Comparison of ENCODE assay signal across 12 mouse cellular contexts in the genomic region with DNA sequence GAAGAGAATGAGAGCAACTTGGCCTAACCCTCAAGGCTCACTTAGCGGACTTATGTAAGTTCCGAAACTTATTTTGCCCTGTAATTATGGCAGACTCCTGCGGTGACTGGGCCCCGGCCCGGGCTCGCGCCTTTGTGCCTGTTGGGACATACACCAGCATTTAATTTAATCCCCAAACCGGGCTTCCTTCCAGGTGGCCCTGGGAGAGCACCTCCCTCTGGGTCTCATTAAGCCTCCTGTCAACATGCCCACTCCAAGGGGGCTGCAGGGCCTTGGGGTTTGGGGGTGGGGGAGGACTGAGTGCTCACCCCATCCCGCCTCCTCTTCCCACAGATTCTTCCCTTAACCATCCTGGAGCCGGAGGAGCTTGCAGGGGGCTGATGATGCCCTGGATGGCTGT. TPM values are rescaled to one million over a fixed set of nuclear protein-coding genes. Genes with fewer than 3 reads are reported as not detected.
DNase-seq lines count a peak whose midpoint lies in the region; ATAC-seq lines count a peak whose summit lies in the region.
"Had no signal": no experiment of that assay in that cellular context is flagged by ENCODE, and none has a peak within 500 bp of the region (broad histone marks: within the 10 kb centered on the region; RNA-seq: fewer than 3 reads in every experiment).

No protein-coding gene starts in this region.

- H3K27me3 ChIP-seq in hindbrain, embryonic 15.5 days: no peaks in the 10 kb centered on the region
- H3K27me3 ChIP-seq in hindbrain, embryonic 13.5 days: no peaks in the 10 kb centered on the region
- no peaks in the 10 kb centered on the region for H3K27me3 ChIP-seq in embryonic facial prominence, embryonic 11.5 days (ENCODE audit: control insufficient read depth, insufficient read depth, low read length)
- no peaks in the 10 kb centered on the region for H3K27me3 ChIP-seq in kidney, embryonic 15.5 days

- DNase-seq in NIH3T3 (ENCODE audit: low read depth): peak; percentile 34
- DNase-seq in embryonic facial prominence, embryonic 11.5 days (ENCODE audit: low spot score): peak; percentile 10
- DNase-seq in layer of hippocampus, postnatal 10 days (ENCODE audit: low spot score in 2 of 2): peak; percentile 47 to 67
- DNase-seq in yolk sac, embryonic 10.5 days (ENCODE audit: low spot score): no peak
- no peak for DNase-seq in adrenal gland, adult 18-20 months (ENCODE audit: low spot score in 2 of 2)
- DNase-seq: cerebellum, adult 9-11 months; liver; thymus, postnatal 25 days had no signal

- no peak overlapping the region for H3K4me3 ChIP-seq in hindbrain, embryonic 15.5 days
- no peak overlapping the region for H3K4me3 ChIP-seq in hindbrain, embryonic 13.5 days
- no peak overlapping the region for H3K4me3 ChIP-seq in embryonic facial prominence, embryonic 11.5 days (ENCODE audit: low read depth, low read length)
- no peak overlapping the region for H3K4me3 ChIP-seq in kidney, embryonic 15.5 days (replicated peaks)

- H3K36me3 ChIP-seq in hindbrain, embryonic 15.5 days: no peaks in the 10 kb centered on the region
- H3K36me3 ChIP-seq in hindbrain, embryonic 13.5 days: no peaks in the 10 kb centered on the region
- no peaks in the 10 kb centered on the region for H3K36me3 ChIP-seq in embryonic facial prominence, embryonic 11.5 days (replicated peaks; ENCODE audit: control insufficient read depth, insufficient read depth, low read depth, low read length)
- no peaks in the 10 kb centered on the region for H3K36me3 ChIP-seq in kidney, embryonic 15.5 days

- no peak overlapping the region for H3K9ac ChIP-seq in hindbrain, embryonic 15.5 days
- no peak overlapping the region for H3K9ac ChIP-seq in hindbrain, embryonic 13.5 days
- no peak overlapping the region for H3K9ac ChIP-seq in embryonic facial prominence, embryonic 11.5 days (replicated peaks; ENCODE audit: low read length)
- no peak overlapping the region for H3K9ac ChIP-seq in kidney, embryonic 15.5 days

- H3K9me3 ChIP-seq in hindbrain, embryonic 15.5 days: no peaks in the 10 kb centered on the region
- no peaks in the 10 kb centered on the region for H3K9me3 ChIP-seq in hindbrain, embryonic 13.5 days
- no peaks in the 10 kb centered on the region for H3K9me3 ChIP-seq in embryonic facial prominence, embryonic 11.5 days (replicated peaks; ENCODE audit: control insufficient read depth, low read length)
- H3K9me3 ChIP-seq in kidney, embryonic 15.5 days (replicated peaks): no peaks in the 10 kb centered on the region

- no peaks in the 10 kb centered on the region for H3K4me1 ChIP-seq in hindbrain, embryonic 15.5 days (replicated peaks)
- H3K4me1 ChIP-seq in hindbrain, embryonic 13.5 days (replicated peaks): peaks cover 9% of the 10 kb centered on the region; the same call in 1 of the 2 replicates
- no peaks in the 10 kb centered on the region for H3K4me1 ChIP-seq in embryonic facial prominence, embryonic 11.5 days (ENCODE audit: control insufficient read depth, insufficient read depth, low read length)
- H3K4me1 ChIP-seq in kidney, embryonic 15.5 days: peaks cover 8% of the 10 kb centered on the region

- 73% methylated on average over 10 of the region's 10 CpGs for WGBS in hindbrain, embryonic 15.5 days
- 76% methylated on average over 10 of the region's 10 CpGs for WGBS in hindbrain, embryonic 13.5 days
- WGBS in embryonic facial prominence, embryonic 11.5 days: 47% methylated on average over 10 of the region's 10 CpGs
- 80% methylated on average over 10 of the region's 10 CpGs for WGBS in kidney, embryonic 15.5 days

- H3K27ac ChIP-seq in hindbrain, embryonic 15.5 days (replicated peaks): no peak overlapping the region
- no peak overlapping the region for H3K27ac ChIP-seq in hindbrain, embryonic 13.5 days
- H3K27ac ChIP-seq in embryonic facial prominence, embryonic 11.5 days (replicated peaks; ENCODE audit: low read depth, low read length): no peak overlapping the region
- H3K27ac ChIP-seq in kidney, embryonic 15.5 days: no peak overlapping the region
- H3K27ac ChIP-seq: macrophage had no signal

- ATAC-seq in hindbrain, embryonic 15.5 days (ENCODE audit: low FRiP score, low read depth): 0 out of 2 replicates have a peak, but pooled peaks have one; percentile 8
- ATAC-seq in hindbrain, embryonic 13.5 days (ENCODE audit: low FRiP score): no peak
- ATAC-seq in embryonic facial prominence, embryonic 11.5 days (replicated peaks; ENCODE audit: insufficient number of reproducible peaks, low FRiP score, low TSS enrichment, low read depth): no peak
- ATAC-seq in kidney, embryonic 15.5 days (replicated peaks; ENCODE audit: low FRiP score): no peak

- H3K4me2 ChIP-seq in hindbrain, embryonic 15.5 days: no peak overlapping the region
- H3K4me2 ChIP-seq in hindbrain, embryonic 13.5 days: no peak overlapping the region
- no peak overlapping the region for H3K4me2 ChIP-seq in embryonic facial prominence, embryonic 11.5 days (ENCODE audit: low read depth, low read length)
- H3K4me2 ChIP-seq in kidney, embryonic 15.5 days: no peak overlapping the region

RNA-seq across cellular contexts. Expression of a gene that starts 37.8 kb away (rescaled TPM):
- 99.4 and 102 TPM in 2 replicates for polyA plus RNA-seq in hindbrain, embryonic 15.5 days (2015; fragmentation: Nextera tagmentation; extraction: Ambion mirVana)
- polyA plus RNA-seq in hindbrain, embryonic 13.5 days (2015; fragmentation: Nextera tagmentation; extraction: Ambion mirVana): 91.0 and 98.3 TPM in 2 replicates
- 35.3 and 40.6 TPM in 2 replicates for polyA plus RNA-seq in embryonic facial prominence, embryonic 11.5 days (2014; fragmentation: Nextera tagmentation; extraction: Ambion mirVana)
- total RNA-seq in layer of hippocampus, postnatal 10 days (2021): 100 to 1,000 TPM; 177 to 193 TPM
- 84.0 and 87.2 TPM in 2 replicates for polyA plus RNA-seq in kidney, embryonic 15.5 days (2015; fragmentation: Nextera tagmentation; extraction: Ambion mirVana)
- total RNA-seq in adrenal gland, adult 18-20 months (2021): 100 to 1,000 TPM; 209 to 474 TPM

Comparison
In these comparisons a context has a peak if more than half of its experiments do, and no peak if none do; other contexts are left out.
1. DNase-seq: peak in NIH3T3 (single experiment), embryonic facial prominence, embryonic 11.5 days (single experiment) and layer of hippocampus, postnatal 10 days (2 of 2); none in yolk sac, embryonic 10.5 days (single experiment) and adrenal gland, adult 18-20 months (0 of 2).